Mouse (Mus musculus) CD8-positive naive resting alpha-beta T cell, adult 2 months (primary cell): Measurements from ENCODE around the gene Ofd1.

Experiments
- DNase-seq, 2 experiments: peaks; one replicate each; pipeline ENCODE4 v3.0.0; 2022; ENCODE audit warnings: low read depth in 2 of 2, low spot score in 2 of 2

The Ofd1 gene

DNA sequence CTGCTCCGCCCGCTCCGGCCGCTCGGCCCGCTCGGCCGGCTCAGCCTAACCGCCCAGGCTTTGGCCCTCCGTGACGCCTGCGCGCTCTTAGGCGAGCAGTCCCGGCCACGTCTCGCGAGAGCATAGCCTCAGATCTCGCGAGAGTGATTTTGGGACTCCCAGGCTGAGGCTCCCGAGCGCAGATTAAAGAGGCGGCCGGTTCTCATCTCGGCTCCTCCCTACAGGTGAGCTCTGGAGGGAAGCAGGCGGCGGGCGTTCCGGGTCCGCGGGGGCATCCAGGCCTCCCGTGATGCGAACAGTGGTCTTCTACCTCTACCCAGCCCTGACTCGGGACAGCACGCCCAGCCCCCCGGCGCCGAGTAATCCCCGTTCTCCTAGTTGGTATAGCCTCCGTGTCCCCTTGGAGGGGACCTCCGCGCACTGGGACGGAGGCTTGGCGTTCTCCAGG is at the start of gene Ofd1:
Ofd1 (minus strand) TSS at position 89 of the 448 bp plus-strand sequence.
- DNase-seq = peak; percentile 77 to 78

DNA sequence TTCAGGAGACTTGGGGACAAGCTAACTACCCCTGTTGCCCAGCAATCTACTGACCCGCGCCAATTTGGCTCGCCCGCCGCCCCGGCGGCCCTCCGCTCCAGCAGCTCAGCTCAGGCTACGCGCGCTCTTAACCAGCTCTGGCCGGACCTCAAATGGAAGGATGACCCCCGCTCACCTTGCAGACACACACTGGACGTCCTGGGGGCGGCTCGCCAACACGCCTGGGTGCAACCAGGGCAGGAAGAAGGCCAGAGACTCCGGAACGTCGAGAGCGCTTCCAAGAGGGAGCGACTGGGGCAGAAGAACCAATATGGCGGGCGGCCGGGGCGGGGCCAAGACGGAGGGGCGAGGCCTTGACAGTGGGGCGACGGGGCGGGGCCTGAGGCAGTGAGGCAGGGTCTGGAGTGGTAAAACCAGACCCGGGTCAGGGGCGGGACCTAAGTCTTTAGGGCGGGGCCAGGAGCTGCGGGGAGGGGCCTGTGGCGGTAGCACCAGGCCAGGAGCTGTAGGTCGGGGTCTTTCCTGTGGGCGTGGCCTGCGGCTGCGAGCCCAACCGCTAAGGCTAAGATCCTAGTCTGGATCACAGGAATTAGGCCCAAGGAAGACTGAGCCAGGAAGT is 39.0 kb upstream of the Ofd1 start, which contains the start of gene Rab9:
Rab9 (minus strand) TSS at position 503 of the 619 bp plus-strand sequence.
- DNase-seq = peak; percentile 85 to 87

DNA sequence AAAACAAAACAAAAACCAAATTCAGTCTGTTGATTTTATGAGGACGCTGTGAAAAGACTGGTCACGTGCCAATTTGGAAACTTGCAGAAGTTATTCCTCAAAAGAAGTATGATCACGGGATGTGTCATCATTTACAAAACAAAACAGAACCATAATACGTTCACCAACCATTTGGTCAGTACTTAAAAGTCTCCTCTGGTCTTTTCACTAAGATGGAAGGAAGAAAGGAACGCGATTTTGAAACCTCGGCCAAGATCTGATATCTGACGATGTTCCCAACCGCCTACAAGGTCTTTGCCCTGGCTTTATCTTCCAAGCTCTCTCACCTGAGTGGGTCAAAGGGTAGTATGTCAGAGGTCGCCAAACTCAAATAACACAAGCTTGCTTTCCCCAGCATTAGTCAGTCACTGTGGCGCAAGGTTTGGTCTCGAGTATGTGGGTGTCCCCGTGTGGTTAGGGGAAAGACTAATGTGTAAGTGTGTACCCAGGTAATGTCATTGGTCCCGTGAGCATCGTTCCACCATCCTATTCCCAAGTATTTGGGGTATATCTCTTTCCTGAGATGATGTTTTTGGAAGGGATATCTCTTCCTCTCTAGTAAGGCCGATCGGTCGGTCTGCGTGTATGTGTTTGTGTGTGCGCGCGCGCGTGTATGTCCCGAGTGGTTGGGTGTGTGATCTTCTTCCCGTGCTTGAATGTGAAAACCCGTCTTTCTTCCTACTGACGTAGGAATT is 38.3 kb upstream of the Ofd1 start:
- no peak for DNase-seq

DNA sequence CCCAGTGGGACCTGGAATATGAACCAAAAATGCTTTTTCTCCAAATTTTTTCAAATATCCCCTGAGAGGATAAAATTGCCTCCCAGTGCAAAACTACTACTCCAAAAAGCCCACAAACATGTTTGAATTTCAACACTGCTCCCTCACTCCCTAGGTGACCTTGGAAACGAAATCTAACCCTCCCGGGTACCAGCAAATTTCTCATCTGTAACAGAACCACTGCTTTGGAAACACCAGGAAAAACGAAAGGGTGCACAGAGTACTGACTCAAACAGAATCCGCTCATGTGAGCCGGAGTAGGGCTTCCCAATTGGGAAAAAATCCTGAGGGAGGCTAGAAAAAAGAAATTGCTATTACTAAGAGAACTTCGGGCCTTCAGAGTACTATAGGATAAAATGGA is 36.9 kb upstream of the Ofd1 start:
- DNase-seq = no peak

DNA sequence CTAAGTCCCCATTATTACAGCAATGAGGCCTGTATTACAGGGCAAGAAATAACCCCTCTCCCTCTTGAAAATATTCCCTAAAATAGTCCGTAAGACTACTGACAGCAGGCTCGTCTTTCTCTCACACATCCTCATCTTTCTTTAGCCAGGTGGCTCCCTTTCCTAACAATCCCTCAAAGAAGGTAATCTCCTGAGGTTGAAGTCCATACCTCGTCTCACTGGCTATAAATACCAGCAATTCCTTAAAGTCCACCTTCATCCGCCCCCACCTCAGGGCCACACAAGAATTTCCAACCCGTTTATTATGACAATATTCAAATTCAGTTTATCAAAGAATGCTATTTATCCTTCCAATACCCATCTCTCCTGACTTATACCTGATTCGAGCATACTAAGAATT is 32.1 kb upstream of the Ofd1 start:
- no peak for DNase-seq

DNA sequence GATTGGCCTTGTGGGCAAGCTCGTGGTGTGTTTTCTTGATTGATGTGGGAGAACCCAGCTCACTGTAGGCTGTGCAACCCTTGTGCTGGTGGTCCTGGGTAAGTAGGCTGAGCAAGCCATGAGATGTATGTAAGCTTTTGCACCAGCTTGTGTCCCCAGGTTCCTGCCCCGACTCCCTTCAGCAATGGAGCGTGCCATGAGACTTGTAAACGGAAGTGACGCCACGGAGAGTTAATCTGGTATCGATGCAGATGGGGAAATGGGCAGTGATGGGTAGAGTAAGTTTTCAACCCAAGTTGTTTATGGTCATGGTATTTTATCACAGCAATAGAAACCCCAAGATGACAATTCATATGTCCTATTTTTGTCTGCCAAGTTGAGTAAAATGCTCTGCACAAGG is 27.8 kb upstream of the Ofd1 start:
- DNase-seq = no peak

- DNase-seq = no peak
Observed at GRCm38 (mm10) chrX:166455525-166455924, 15.0 kb upstream of the Ofd1 start.

GRCm38 (mm10) chrX:166454331-166454730 is 13.8 kb upstream of the Ofd1 start:
- no peak for DNase-seq

GRCm38 (mm10) chrX:166453532-166453931 is 13.0 kb upstream of the Ofd1 start:
- DNase-seq = no peak

GRCm38 (mm10) chrX:166444552-166444951 is 4.0 kb upstream of the Ofd1 start:
- no peak for DNase-seq

DNA sequence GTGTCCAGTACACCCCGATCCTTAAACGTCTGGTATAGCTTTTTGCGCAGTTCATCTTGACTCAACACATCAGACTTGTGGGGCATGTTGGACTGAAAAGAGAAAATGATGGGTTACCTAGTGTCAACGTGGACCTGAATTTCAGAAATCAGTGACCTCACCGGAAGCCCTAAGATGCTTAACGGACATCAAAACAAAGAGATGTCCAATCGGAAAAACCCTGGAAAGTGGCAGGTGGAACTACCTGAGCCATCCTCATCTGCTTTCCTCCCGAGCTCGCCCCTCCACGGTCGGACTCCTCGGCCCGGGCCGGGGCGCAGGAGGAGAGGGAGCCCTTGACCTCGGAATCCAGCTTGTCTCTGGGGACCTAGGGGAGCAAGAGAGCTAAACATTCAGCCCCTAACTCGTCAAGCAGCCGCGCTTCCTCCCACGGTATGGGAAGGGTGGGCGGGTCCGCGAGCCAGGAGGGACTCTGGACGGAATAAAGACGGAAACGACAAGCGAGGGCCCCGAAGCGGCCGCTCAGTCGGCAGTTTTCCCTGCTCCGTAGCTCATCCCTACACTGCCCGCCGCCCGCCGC is 378 bp downstream of the Ofd1 start, which contains the start of gene Trappc2:
Trappc2 (plus strand) TSS at position 539 of the 580 bp plus-strand sequence.
- no peak for DNase-seq

DNA sequence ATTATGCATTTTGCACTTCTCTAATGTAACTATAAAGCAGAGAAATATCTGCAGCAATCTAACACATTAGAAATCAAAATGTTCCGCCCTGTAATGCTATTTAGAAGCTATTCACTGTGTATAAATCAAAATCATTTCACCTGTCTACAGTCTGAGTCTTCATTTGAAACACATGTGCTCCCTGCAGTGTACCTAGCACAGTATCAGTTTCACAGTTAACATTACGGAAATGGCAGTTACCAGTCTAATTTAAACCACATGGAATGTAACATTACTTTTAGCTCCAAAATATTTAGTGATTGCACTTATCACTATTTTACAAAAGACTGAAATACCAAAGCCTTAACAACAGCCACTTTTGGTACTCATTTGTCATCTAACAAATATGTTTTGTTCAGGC is 5.7 kb downstream of the Ofd1 start:
- no peak for DNase-seq

DNA sequence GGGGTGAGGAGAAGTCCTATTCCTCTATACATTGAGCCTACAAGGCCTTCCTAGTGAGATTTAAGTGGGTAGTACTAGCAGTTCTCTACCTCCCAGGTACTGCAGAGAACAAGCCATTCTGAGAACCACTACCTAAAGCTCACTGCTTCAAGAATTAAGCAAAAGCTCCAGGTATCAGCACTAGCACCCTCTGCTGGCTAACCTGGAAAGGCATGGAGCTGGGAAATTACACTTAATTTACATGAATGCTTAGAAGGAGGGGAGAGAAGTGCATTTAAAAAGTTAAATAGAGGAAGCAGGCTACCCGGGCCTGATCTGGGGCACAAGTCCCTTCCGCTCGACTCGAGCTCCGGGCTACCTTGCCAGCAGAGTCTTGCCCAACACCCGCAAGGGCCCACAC is 24.3 kb downstream of the Ofd1 start:
- peak in 1 of 2 experiments; percentile 10 for DNase-seq

DNA sequence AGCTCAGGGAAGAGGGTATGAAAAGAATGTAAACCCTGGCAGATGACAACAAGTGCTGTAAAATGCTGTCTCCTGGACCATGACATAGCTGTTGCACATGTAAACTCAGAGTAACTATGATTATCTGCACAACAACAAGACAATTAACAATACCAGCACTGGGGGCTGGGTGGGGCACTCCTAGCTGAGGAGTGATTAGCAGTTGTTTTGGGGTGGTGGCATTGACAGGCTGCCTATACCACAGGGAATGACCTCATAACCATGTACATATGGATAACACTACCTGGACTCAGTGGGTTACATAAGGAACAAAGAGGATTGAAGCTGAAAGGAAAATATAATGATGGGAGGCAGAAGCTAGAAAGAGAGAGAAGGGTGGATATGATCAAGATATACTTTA is 32.6 kb downstream of the Ofd1 start:
- no peak for DNase-seq

GRCm38 (mm10) chrX:166393753-166394152 is 46.8 kb downstream of the Ofd1 start:
- no peak for DNase-seq

GRCm38 (mm10) chrX:166386656-166387055 is 53.8 kb downstream of the Ofd1 start:
- DNase-seq = no peak

DNA sequence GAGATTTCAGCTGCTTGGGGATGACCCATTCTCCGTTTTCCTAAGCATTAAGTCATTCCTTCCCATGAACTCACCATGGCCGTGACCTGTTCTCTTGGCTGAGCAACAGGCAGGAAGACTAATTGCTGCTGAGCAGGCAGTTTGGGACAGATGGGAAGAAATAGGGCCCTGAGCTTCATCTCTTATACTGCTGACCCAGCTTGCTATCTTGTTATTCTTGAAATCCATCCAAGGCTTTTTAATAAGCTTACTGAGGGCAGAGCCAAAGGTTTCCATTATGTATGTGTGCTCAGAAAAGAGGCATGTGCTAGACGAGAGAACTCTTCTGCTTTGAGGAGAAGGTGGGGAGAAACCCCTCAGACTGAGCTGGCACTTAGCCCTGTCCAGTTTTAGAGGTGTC is 55.6 kb downstream of the Ofd1 start:
- DNase-seq = no peak

- no peak for DNase-seq
Observed at GRCm38 (mm10) chrX:166383606-166384005, 56.9 kb downstream of the Ofd1 start.

- no peak for DNase-seq
Observed at GRCm38 (mm10) chrX:166378652-166379051, 61.9 kb downstream of the Ofd1 start.

DNA sequence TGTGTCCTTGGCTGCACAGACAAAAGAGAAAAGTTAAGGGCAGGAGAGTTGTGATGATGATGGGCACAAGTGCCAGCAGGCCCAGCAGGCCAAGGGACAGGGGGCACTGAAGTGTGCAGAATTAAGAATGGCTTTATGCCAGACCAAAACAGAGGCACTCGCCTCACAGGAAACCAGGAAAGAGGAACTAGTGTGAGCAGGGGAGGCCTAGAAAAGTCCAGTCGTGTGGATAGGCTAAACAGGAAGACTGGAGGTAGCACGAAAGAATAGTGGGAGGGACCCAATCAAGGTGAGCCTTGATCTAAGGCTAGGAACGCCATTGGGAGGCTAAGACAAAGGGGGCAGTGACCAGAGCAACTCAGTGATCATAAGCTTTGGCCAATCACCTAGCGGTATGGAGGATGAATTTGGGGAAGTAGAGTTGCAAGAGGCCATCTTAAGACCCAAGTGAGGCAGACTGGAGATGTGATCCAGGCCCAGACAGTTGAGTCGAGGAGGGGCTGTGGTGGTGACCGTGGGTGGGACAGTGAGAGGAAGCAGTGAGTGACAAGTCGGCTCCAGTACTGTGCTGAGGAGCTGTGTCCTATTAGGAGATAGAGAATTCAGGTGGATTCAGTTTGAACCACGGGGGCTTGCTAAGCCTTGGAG is 63.7 kb downstream of the Ofd1 start:
- DNase-seq = no peak

DNA sequence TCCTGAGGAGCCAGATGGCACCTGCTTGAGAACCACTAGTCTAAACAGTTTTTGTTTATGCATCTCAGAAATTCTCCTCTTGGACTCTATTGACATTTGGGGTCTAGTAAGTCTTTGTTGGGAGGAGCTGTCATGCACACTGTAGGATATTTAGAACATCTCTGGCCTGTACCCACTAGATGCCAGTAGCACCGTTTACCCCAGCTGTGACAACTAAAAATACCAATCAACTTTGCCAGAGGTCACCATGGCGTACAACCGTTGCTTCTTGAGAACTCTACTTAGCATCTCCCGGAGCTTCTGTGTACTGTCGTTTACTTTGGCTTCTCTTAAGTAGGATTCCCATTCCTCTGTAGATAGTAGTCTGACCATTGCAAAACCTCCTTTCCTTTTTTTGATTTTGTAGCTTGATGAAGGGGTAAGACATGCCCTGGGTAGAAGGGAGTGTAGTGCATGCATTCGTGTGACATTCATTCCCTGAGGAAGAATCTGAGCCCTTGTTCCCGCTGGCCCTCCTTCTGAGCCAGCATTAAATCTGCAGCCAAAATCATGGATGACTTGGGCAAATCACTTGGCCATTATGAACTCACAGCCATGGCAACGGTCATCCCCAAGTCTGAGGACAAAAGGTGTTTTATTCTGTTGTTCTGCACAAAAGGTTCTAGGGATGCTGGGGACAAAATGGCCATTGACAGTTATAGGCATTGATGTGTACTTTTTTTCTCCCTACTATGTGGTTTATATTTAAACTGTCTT is 74.9 kb downstream of the Ofd1 start:
- no peak for DNase-seq
